Mouse (Mus musculus): ENCODE measurements at regions not wholly inside any gene's neighbourhood (a gene's known extent, or its start where the extent isn't known, plus 50 kb on each side); places are given as distances from the start of the nearest gene placed in this dataset.
"Not testable (repeated sequence)": the region's sequence is repeated elsewhere in the genome, so short reads cannot be mapped to it uniquely, and the experiment has no call there.

DNA sequence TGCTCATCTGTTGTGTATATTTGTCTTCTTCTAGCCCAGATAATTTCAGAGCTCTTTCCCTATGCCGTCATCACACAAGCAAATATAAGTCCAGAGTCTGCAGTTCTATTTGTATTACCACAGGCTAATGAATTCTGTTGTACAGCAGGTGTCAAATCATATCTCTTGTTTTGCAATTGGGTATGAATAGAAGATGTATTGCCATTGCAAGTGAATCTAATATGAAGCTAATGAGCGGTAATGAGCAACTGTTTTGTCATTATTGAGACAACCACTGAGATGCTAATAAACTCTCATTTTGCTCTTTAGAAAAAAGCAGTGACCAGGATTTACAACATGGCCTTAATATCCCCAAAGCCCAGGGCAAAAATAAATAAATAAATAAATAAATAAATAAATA, 73.5 kb upstream of the Vrk2 start:
- Histone ChIP-seq H3K27ac (replicated peaks) (no peak overlapping the region), H3K9me3 (no peaks in the 10 kb centered on the region), H3K4me2 (replicated peaks) (no peak overlapping the region), H3K4me1 (no peaks in the 10 kb centered on the region), H3K36me3 (no peaks in the 10 kb centered on the region), H3K9ac (replicated peaks) (no peak overlapping the region), H3K27me3 (no peaks in the 10 kb centered on the region), H3K4me3 (no peak overlapping the region)
- 80% methylated on average over 2 of the region's 2 CpGs for WGBS
- no peak for ATAC-seq (replicated peaks)

DNA sequence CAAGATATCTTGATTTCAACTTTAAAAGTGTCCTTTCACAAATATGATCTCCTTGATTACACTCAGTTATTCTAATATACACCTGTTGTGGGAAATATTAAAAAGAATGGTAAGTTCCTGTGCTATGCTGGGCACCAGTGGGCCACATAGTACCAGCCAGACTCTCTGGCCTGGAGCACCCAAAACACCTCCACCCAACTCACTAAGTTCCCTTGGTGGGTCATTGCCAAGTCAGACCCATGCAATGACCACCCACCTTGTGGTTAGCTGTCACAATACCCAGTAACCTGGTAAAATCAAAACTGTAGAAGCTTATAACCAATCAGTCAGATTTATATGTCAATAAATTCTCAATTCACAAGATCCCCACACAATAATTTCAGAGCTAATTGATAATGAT, 67.1 kb upstream of the Vrk2 start:
- Histone ChIP-seq H3K4me2 (replicated peaks) (no peak overlapping the region), H3K4me1 (no peaks in the 10 kb centered on the region), H3K9me3 (no peaks in the 10 kb centered on the region), H3K9ac (replicated peaks) (no peak overlapping the region), H3K27ac (replicated peaks) (no peak overlapping the region), H3K36me3 (no peaks in the 10 kb centered on the region), H3K27me3 (no peaks in the 10 kb centered on the region), H3K4me3 (no peak overlapping the region)
- ATAC-seq (replicated peaks) = no peak

DNA sequence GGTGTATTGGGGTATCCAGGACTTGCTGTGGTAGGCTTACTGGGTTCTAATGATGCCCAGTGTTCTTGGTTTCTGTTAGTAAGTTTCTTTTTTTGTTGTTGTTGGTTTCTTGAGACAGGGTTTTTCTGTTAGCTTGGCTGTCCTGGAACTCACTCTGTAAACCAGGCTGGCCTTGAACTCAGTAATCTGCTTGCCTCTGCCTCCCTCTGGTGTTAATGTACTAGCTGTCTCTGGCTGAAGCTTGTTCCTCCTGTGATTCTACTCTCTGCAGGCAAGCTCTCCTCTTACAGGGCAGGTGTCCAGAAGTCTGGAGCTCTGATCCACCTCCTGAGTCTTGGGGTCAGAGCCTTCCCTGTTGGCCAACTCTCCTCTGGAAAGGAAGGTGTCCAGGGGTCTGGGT, 55.4 kb upstream of the Vrk2 start:
- not testable (repeated sequence) for H3K9me3 ChIP-seq; H3K9ac ChIP-seq (replicated peaks); H3K27ac ChIP-seq (replicated peaks); H3K36me3 ChIP-seq; H3K4me2 ChIP-seq (replicated peaks); H3K27me3 ChIP-seq; ATAC-seq (replicated peaks); H3K4me3 ChIP-seq; H3K4me1 ChIP-seq

Measured in forebrain, embryonic 15.5 days (tissue).